Mouse (Mus musculus): ENCODE measurements around the gene Pfkm. TPM values are rescaled to one million over a fixed set of nuclear protein-coding genes. Genes with fewer than 3 reads are reported as not detected.

Gene Pfkm
- polyA plus RNA-seq, 1 experiment: 54.0 TPM

DNA sequence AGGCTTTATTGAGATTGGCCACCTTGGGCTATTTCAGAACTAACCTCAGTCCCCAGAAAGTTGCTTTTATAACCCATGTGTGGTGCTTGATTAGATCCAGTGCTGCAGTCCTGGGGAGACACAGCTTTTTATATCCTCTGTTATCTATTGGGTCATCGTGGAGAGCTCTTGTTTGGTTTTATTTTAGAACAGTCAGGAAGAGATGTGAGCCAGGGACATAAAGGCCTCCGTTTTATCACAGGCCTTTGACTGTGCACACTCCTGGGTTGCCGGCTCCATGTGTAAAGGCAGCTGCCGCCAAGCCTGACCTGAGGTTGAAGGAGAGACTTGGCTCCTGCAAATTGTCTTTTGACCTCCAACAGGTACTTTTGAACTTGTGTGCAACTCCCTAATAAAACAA, 70.2 kb downstream of the Pfkm start:
- H3K4me1 ChIP-seq (ENCODE audit: control insufficient read depth, insufficient read depth, low read length): no peaks in the 10 kb centered on the region; the same call in none of the 2 replicates
- whole genome bisulfite sequencing: 48% methylated on average over 4 of the region's 4 CpGs
- DNase-seq: no peak
- TF ChIP-seq CTCF (IDR thresholded peaks at IDR 0.05; ENCODE audit: insufficient read depth, low read length): no peak
- TF ChIP-seq POLR2A (IDR thresholded peaks at IDR 0.05; ENCODE audit: borderline replicate concordance, extremely low read depth, low read depth, low read length): no peak
- H3K4me3 ChIP-seq (replicated peaks; ENCODE audit: extremely low read depth, low read depth, low read length): no peak overlapping the region

DNA sequence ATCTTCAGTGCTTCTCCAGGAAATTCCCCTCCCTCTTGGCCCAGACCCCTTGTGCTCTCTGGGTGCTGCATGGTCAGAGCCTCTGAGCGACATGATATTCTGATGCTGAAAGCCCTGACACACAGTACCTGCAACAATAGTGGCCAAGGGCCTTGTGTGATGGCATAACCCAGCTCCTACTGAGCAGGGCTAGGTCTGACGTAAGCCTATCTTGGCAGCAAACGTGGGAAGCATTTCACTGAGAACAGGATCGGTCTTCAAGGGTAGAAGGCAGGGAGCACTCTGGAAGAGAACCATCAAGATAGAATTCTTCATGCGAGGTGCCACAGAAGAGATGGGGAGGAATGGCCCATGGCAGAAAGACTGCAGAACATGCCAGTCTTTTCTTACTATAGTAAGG, 73.1 kb downstream of the Pfkm start, which contains the start of gene Asb8:
Gene Asb8 (minus strand): TSS at position 101 of the 400 bp plus-strand sequence.
- no peak for DNase-seq
- Histone ChIP-seq H3K4me1 (ENCODE audit: control insufficient read depth, insufficient read depth, low read length) (no peaks in the 10 kb centered on the region; the same call in none of the 2 replicates), H3K4me3 (replicated peaks; ENCODE audit: extremely low read depth, low read depth, low read length) (no peak within 1 kb of the TSS)
- TF ChIP-seq POLR2A (IDR thresholded peaks at IDR 0.05; ENCODE audit: borderline replicate concordance, extremely low read depth, low read depth, low read length) (no peak), CTCF (IDR thresholded peaks at IDR 0.05; ENCODE audit: insufficient read depth, low read length) (no peak)
- WGBS: 76% methylated on average over 5 of the region's 5 CpGs

- DNase-seq: no peak
- no peak within 1 kb of the TSS for H3K4me3 ChIP-seq (replicated peaks; ENCODE audit: extremely low read depth, low read depth, low read length)
- WGBS: 3% methylated on average over 18 of the region's 18 CpGs
- TF ChIP-seq CTCF (IDR thresholded peaks at IDR 0.05; ENCODE audit: insufficient read depth, low read length): no peak
- no peak for TF ChIP-seq POLR2A (IDR thresholded peaks at IDR 0.05; ENCODE audit: borderline replicate concordance, extremely low read depth, low read depth, low read length)
- H3K4me1 ChIP-seq (ENCODE audit: control insufficient read depth, insufficient read depth, low read length): no peaks in the 10 kb centered on the region
These were observed 74.7 kb downstream of the Pfkm start, which contains the start of gene Ccdc184 for GRCm38 (mm10) chr15:98166963-98167644. Gene Ccdc184 (plus strand): TSS chr15:98167158.

DNA sequence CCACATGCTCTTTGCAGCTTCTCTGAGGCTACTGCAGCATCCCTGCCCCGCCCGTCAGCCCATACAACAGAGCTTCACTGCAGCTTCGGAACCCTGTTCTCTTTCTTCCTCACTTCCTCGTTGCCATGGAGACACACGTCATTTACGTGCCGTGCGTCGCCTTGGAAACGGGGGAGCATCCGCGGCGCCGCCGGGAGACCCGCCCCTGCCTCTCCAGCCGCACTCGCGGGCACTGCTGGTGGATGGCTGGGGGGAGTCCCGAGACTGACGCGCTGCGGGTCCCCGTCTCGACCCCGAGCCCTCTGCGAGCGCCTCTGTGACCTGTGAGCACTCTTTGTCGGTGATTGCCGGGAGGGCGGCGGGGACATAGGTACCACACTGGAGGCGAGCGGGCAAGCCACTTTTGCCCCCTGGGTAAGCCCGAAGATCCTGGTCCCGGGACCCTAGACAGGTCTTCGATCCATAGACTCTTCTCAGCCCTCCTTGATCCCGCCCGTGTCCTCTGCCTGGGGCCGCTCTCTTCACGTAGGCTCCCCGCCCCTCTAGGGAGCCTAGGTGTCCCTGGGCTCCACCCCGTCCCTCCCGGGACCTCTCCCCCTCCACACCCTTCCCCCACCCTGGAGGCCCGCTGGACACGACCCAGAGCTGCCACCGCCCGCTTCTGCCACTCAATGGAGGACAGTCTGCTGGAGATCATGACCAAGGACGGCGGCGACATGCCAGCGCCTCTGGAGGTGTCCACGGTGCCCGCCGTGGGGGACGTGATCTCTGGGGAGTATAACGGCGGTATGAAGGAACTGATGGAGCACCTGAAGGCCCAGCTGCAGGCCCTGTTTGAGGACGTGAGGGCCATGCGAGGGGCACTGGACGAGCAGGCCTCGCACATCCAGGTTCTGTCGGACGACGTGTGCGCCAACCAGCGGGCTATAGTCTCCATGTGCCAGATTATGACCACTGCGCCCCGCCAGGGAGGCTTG, 75.5 kb downstream of the Pfkm start:
- Histone ChIP-seq H3K4me1 (ENCODE audit: control insufficient read depth, insufficient read depth, low read length) (no peaks in the 10 kb centered on the region), H3K4me3 (replicated peaks; ENCODE audit: extremely low read depth, low read depth, low read length) (peak overlapping the region; percentile 1)
- 4% methylated on average over 69 of the region's 69 CpGs for WGBS
- peak; percentile 19 for DNase-seq
- TF ChIP-seq CTCF (IDR thresholded peaks at IDR 0.05; ENCODE audit: insufficient read depth, low read length) (no peak), POLR2A (IDR thresholded peaks at IDR 0.05; ENCODE audit: borderline replicate concordance, extremely low read depth, low read depth, low read length) (no peak)

DNA sequence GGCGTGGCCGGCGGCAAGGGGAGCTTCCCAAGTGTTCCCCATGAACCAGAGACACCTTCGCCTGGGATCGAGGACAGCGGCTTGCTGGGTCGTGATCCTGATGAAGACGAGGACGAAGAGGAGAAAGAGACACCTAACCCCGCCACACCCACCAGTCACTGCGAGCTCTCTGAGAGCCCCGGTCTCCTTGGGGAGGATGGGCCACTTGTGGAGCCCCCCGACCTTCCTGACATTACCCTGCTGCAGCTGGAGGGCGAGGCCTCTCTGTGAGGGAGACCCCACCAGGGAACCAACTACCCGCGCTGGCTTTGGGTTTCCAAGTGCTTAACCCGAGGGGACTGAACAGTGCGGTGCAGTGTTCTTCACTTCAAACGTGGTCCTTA, 76.2 kb downstream of the Pfkm start:
- DNase-seq: no peak
- Histone ChIP-seq H3K4me1 (ENCODE audit: control insufficient read depth, insufficient read depth, low read length) (no peaks in the 10 kb centered on the region), H3K4me3 (replicated peaks; ENCODE audit: extremely low read depth, low read depth, low read length) (peak overlapping the region; percentile 1)
- 13% methylated on average over 19 of the region's 19 CpGs for WGBS
- TF ChIP-seq POLR2A (IDR thresholded peaks at IDR 0.05; ENCODE audit: borderline replicate concordance, extremely low read depth, low read depth, low read length): no peak
- no peak for TF ChIP-seq CTCF (IDR thresholded peaks at IDR 0.05; ENCODE audit: insufficient read depth, low read length)

- TF ChIP-seq CTCF (IDR thresholded peaks at IDR 0.05; ENCODE audit: insufficient read depth, low read length) (no peak), POLR2A (IDR thresholded peaks at IDR 0.05; ENCODE audit: borderline replicate concordance, extremely low read depth, low read depth, low read length) (no peak)
- H3K4me3 ChIP-seq (replicated peaks; ENCODE audit: extremely low read depth, low read depth, low read length): no peak overlapping the region
- 25% methylated on average over 7 of the region's 7 CpGs for WGBS
- no peak for DNase-seq
- no peaks in the 10 kb centered on the region for H3K4me1 ChIP-seq (ENCODE audit: control insufficient read depth, insufficient read depth, low read length)
These were observed 78.0 kb downstream of the Pfkm start for GRCm38 (mm10) chr15:98170365-98170764.

DNA sequence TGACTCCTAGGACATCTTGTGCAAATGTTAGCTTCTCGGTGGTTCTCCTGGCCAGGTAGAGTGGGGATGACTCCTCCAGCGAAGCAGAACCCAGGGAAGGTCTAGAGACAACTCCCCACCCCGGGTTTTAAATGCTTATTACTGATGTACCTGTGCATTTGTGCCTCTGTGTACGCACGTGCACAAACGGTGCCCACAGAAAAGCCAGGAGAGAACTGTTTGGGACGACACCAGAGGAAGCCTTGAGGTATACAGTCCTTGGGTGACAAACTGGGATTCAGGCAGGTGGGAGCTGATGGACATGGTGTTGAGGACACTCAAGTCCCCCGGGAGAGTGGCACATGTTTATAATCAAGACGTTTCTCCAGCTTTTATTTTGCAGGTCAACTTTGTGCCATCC, 78.5 kb downstream of the Pfkm start:
- no peaks in the 10 kb centered on the region for H3K4me1 ChIP-seq (ENCODE audit: control insufficient read depth, insufficient read depth, low read length)
- no peak for TF ChIP-seq CTCF (IDR thresholded peaks at IDR 0.05; ENCODE audit: insufficient read depth, low read length)
- TF ChIP-seq POLR2A (IDR thresholded peaks at IDR 0.05; ENCODE audit: borderline replicate concordance, extremely low read depth, low read depth, low read length): no peak
- DNase-seq: no peak
- 61% methylated on average over 9 of the region's 9 CpGs for WGBS
- H3K4me3 ChIP-seq (replicated peaks; ENCODE audit: extremely low read depth, low read depth, low read length): no peak overlapping the region

GRCm38 (mm10) chr15:98172113-98172512, 79.7 kb downstream of the Pfkm start:
- TF ChIP-seq CTCF (IDR thresholded peaks at IDR 0.05; ENCODE audit: insufficient read depth, low read length) (no peak), POLR2A (IDR thresholded peaks at IDR 0.05; ENCODE audit: borderline replicate concordance, extremely low read depth, low read depth, low read length) (no peak)
- no peak overlapping the region for H3K4me3 ChIP-seq (replicated peaks; ENCODE audit: extremely low read depth, low read depth, low read length)
- 65% methylated on average over 5 of the region's 5 CpGs for WGBS
- no peak for DNase-seq
- no peaks in the 10 kb centered on the region for H3K4me1 ChIP-seq (ENCODE audit: control insufficient read depth, insufficient read depth, low read length)

DNA sequence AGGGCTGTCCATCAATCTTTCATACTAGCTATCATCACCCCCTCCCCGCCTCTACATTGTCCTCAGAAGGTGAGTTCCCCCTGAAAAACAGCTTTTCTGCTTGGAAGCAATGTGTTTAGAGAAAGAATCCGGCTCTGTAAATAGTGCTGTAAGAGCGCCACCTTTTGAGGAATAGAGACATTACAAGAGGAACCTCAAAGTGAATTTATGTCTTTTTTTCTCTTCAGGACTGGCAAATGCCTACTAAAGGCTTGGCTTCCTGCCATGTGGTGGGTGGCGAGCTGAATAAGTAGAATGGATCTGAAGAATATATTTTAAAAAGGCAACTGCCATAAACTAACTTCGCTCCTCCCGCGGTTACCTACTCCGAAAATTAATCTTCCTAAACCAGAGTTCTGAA, 81.4 kb downstream of the Pfkm start:
- DNase-seq: no peak
- H3K4me1 ChIP-seq (ENCODE audit: control insufficient read depth, insufficient read depth, low read length): no peaks in the 10 kb centered on the region

More for the DNA sequence above, 81.4 kb downstream of the Pfkm start:
- WGBS: 40% methylated on average over 8 of the region's 8 CpGs
- no peak overlapping the region for H3K4me3 ChIP-seq (replicated peaks; ENCODE audit: extremely low read depth, low read depth, low read length)
- no peak for TF ChIP-seq POLR2A (IDR thresholded peaks at IDR 0.05; ENCODE audit: borderline replicate concordance, extremely low read depth, low read depth, low read length)
- TF ChIP-seq CTCF (IDR thresholded peaks at IDR 0.05; ENCODE audit: insufficient read depth, low read length): peak; percentile 12; the same call in 1 of the 2 replicates

Measured in lung, adult 2 months (tissue).